Mouse (Mus musculus) olfactory bulb, adult 2 months (tissue): ENCODE data around the gene Zfp141.

ENCODE experiments used
- CTCF ChIP-seq: fragments of 200-500 bp; IDR thresholded peaks from 2 replicates; pipeline ENCODE4 v1.5.1; 2012; ENCODE audit warnings: low read depth, mild to moderate bottlenecking, low read length, moderate library complexity; ENCODE audit not compliant: insufficient read depth
- POLR2A ChIP-seq: fragments of 200-500 bp; IDR thresholded peaks from 2 replicates; pipeline ENCODE4 v1.6.1; 2012; ENCODE audit warnings: mild to moderate bottlenecking, low read depth, low read length, moderate library complexity; ENCODE audit not compliant: insufficient read depth

GRCm38 (mm10) chr7:42497356-42497755 is 8.2 kb downstream of the Zfp141 start:
- no peak for TF ChIP-seq CTCF
- no peak for TF ChIP-seq POLR2A
